Mouse (Mus musculus) olfactory bulb, adult 2 months (tissue): Measurements from ENCODE around the gene Entpd6.

Experiments
- CTCF ChIP-seq: fragments of 200-500 bp; IDR thresholded peaks from 2 replicates; pipeline ENCODE4 v1.5.1; 2012; ENCODE audit warnings: low read depth, mild to moderate bottlenecking, low read length, moderate library complexity; ENCODE audit not compliant: insufficient read depth
- POLR2A ChIP-seq: fragments of 200-500 bp; IDR thresholded peaks from 2 replicates; pipeline ENCODE4 v1.6.1; 2012; ENCODE audit warnings: mild to moderate bottlenecking, low read depth, low read length, moderate library complexity; ENCODE audit not compliant: insufficient read depth

DNA sequence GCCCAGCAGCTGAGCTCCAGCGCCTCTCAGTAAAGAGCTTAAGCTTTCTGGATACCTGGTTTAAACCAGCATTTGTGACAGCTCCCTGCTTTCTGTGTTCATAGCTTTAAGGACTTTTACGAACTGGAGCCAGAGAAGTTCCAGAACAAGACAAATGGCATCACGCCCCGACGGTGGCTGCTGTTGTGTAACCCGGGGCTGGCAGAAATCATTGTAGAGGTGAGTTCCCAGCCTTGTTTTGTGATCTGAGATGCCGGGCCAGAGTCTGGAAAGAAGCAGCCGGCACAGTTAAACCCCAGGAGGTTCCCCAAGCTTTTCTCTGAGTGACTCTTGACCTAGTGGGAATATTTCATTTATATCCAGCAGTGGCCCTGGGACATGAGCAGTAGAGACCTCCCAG is 69.9 kb downstream of the Entpd6 start:
- TF ChIP-seq POLR2A = no peak
- no peak for TF ChIP-seq CTCF
